Mouse (Mus musculus): ENCODE data around the gene Rpl18. TPM values are rescaled to one million over a fixed set of nuclear protein-coding genes. Genes with fewer than 3 reads are reported as not detected.

Rpl18 gene
- polyA plus RNA-seq, 1 experiment from 2014 or later: 682 TPM

DNA sequence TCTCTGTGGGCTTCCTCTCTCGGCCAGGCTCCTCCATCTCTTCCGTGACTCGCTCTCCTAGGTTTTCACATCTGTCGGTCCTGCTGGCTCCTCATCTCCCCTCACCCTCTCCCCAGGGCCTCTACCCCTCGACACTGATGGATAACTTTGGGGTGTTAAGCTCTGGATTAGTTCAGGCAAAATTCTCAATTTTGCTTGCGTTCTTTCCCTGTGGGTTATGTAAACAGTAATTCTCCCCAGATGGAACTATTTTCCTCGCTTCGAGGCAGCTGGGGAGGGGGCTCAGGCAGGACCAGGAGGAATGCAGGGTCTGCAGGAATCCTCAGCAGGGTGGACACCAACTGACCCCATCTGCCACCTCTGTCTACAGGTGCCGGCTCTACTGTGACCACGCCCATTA is 29.4 kb upstream of the Rpl18 start:
- Histone ChIP-seq H3K9me3 (replicated peaks) (no peaks in the 10 kb centered on the region), H3K27ac (no peak overlapping the region), H3K4me1 (peaks cover 20% of the 10 kb centered on the region), H3K4me2 (replicated peaks) (no peak overlapping the region), H3K27me3 (peaks cover 22% of the 10 kb centered on the region), H3K36me3 (no peaks in the 10 kb centered on the region), H3K4me3 (no peak overlapping the region), H3K9ac (no peak overlapping the region; the same call in 1 of the 2 replicates)
- no peak for ATAC-seq (ENCODE audit: low FRiP score)
- WGBS: 52% methylated on average over 10 of the region's 10 CpGs

DNA sequence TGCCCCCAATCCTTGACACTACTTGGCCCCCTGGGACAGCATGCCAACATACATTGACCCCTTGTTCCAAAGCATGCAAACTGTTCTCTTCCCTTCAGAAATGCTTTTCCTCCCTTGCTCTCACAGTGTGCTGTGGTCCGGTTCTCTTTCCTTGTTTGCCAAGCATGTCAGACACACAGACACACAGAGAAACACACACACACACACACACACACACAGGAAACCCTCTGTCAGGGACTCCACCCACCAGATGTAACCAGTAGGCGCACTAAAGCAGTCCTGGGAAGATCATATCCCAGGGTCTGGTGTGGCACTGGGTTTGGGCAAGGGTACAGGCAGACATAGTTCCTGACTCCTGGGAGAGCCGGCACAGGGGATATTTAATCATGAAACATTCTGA is 28.4 kb upstream of the Rpl18 start:
- Histone ChIP-seq H3K36me3 (no peaks in the 10 kb centered on the region), H3K27me3 (peaks cover 24% of the 10 kb centered on the region), H3K9ac (no peak overlapping the region), H3K4me3 (no peak overlapping the region), H3K27ac (no peak overlapping the region), H3K4me2 (replicated peaks) (no peak overlapping the region), H3K4me1 (peaks cover 20% of the 10 kb centered on the region), H3K9me3 (replicated peaks) (no peaks in the 10 kb centered on the region)
- ATAC-seq (ENCODE audit: low FRiP score): no peak
- 58% methylated on average over 3 of the region's 3 CpGs for WGBS

DNA sequence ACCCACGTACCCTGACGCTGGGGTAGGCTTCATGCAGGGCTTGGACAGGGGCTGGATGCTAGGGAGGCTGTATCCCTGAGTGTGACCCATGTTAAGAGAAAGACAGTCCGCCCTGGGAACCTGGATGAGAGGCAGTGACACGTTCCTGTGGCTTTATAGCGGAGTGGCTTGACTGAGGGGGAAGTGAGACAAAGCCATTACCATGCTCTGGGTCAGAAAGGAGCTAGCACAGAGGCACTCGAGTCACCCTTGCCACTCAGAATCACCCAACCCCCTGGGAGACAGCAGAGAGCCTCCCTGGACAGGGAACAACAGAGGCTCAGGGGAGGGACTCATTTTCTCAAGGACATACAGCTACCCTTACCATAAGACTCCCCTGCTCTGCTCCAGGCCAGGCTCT is 26.2 kb upstream of the Rpl18 start:
- no peak overlapping the region for H3K4me2 ChIP-seq (replicated peaks)
- no peak overlapping the region for H3K27ac ChIP-seq
- no peak overlapping the region for H3K4me3 ChIP-seq
- H3K4me1 ChIP-seq: peaks cover 12% of the 10 kb centered on the region
- ATAC-seq (ENCODE audit: low FRiP score): no peak
- H3K9me3 ChIP-seq (replicated peaks): no peaks in the 10 kb centered on the region
- H3K27me3 ChIP-seq: peaks cover 22% of the 10 kb centered on the region
- H3K9ac ChIP-seq: no peak overlapping the region
- H3K36me3 ChIP-seq: no peaks in the 10 kb centered on the region
- 69% methylated on average over 6 of the region's 6 CpGs for WGBS

DNA sequence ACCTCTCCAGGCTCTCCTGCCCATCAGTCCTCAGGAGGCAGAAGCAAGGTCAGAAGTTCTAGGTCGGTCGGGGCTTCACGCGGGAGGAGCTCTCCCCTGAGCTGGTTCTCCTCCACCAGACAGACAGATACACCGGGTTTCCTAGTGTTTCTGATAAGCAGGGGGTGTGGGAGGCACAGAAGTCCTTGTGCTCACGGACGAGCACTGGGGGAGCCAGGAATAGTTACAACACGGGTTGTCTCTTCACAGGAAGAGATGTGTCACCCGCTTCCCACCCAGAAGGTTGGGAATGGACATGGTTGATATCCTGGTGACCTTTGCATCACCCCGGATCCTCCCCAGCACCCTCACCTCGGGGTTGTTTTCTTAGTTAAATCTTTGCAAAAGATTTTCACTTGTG is 25.5 kb upstream of the Rpl18 start:
- H3K4me2 ChIP-seq (replicated peaks): no peak overlapping the region
- H3K27me3 ChIP-seq: peaks cover 22% of the 10 kb centered on the region
- no peak overlapping the region for H3K4me3 ChIP-seq
- peaks cover 12% of the 10 kb centered on the region for H3K4me1 ChIP-seq
- H3K27ac ChIP-seq: no peak overlapping the region
- H3K9me3 ChIP-seq (replicated peaks): no peaks in the 10 kb centered on the region
- H3K9ac ChIP-seq: no peak overlapping the region
- no peak for ATAC-seq (ENCODE audit: low FRiP score)
- H3K36me3 ChIP-seq: no peaks in the 10 kb centered on the region
- WGBS: 70% methylated on average over 11 of the region's 11 CpGs

DNA sequence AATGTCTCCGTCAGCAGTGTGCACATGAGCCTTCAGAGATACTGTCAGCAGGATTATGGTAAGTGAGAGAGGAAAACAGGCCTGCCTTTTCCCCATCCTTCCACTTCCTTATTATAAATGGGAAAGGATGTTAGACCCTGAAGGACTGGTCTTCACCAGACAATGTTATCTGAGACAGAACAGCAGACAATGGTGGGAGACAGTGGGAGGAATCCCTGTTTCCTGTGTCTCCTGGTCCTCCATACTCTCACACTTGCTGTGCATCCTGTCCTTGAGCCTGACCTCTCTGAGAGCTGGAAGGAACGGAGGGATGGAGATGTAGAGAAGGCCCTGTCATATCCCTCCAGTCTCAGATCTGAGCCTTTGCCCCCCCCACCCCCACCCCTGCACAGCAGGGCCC is 22.9 kb upstream of the Rpl18 start:
- Histone ChIP-seq H3K9ac (no peak overlapping the region), H3K4me3 (no peak overlapping the region), H3K4me2 (replicated peaks) (no peak overlapping the region), H3K27me3 (peaks cover 18% of the 10 kb centered on the region), H3K9me3 (replicated peaks) (no peaks in the 10 kb centered on the region), H3K36me3 (no peaks in the 10 kb centered on the region), H3K27ac (no peak overlapping the region), H3K4me1 (peaks cover 5% of the 10 kb centered on the region; the same call in 1 of the 2 replicates)
- ATAC-seq (ENCODE audit: low FRiP score): no peak
- 81% methylated on average over 2 of the region's 2 CpGs for WGBS

DNA sequence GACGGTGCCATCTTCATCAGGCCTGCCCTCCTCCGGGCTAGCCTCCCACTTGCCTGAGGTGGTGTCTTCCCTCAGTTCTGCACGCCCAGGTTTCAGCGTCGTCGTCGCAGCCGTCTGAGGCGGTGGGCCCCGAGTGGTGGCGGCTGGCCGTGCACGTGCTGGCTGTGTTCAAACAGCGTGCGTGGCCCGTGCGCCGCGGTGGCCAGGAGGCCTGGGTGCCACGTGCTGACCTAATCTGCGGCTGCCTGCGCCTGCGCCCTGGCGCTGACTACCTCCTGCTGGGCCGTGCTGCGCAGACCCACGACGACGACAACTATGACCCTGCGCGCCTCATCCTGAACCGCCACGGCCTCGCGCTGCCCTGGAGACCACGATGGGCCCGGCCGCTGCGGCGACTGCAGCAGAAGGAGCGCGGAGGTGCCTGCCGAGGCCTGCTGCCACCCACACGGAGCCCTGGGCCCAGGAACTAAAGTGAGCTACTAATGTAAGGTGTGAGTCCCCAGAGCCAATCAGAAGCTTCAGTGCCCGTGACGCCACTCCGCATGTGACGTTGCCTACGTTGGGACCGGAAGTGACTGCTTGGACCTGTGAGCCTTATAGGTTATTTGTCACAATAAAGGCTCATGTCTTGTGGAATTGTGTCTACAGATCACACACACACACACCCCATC is 21.2 kb upstream of the Rpl18 start, which contains the start of gene Sec1:
Sec1 (minus strand) TSS at position 482 of the 671 bp plus-strand sequence.
- no peaks in the 10 kb centered on the region for H3K36me3 ChIP-seq
- peaks cover 5% of the 10 kb centered on the region; the same call in 1 of the 2 replicates for H3K4me1 ChIP-seq
- peaks cover 27% of the 10 kb centered on the region for H3K27me3 ChIP-seq
- H3K9ac ChIP-seq: no peak within 1 kb of the TSS
- no peak within 1 kb of the TSS; the same call in 1 of the 2 replicates for H3K27ac ChIP-seq
- 89% methylated on average over 50 of the region's 50 CpGs for WGBS
- no peaks in the 10 kb centered on the region for H3K9me3 ChIP-seq (replicated peaks)
- H3K4me2 ChIP-seq (replicated peaks): no peak within 1 kb of the TSS
- H3K4me3 ChIP-seq: no peak within 1 kb of the TSS
- no peak for ATAC-seq (ENCODE audit: low FRiP score)

DNA sequence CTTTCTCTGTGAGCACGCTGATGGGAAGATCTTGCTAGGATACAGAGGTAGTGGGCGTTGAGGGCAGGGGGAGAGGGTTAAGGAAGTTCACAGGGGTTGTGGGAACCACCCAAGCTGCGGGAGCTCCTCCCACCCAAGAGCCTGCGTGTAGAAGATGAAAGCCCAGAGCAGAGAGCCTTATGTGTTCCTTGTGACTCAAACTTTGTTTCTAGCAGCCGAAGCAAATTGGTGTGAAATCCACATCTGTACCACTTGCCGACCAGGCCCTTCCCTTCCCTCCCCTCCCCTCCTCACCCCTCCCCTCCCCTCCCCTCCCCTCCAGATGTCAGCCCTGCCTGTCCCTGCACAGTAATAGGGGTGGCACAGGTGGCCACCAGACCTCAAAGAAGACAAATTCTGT is 20.2 kb upstream of the Rpl18 start:
- Histone ChIP-seq H3K36me3 (no peaks in the 10 kb centered on the region), H3K27ac (no peak overlapping the region), H3K27me3 (peaks cover 33% of the 10 kb centered on the region), H3K4me1 (peaks cover 14% of the 10 kb centered on the region), H3K9me3 (replicated peaks) (no peaks in the 10 kb centered on the region), H3K9ac (no peak overlapping the region), H3K4me2 (replicated peaks) (no peak overlapping the region), H3K4me3 (no peak overlapping the region)
- peak; percentile 24 for ATAC-seq (ENCODE audit: low FRiP score)
- 8% methylated on average over 6 of the region's 6 CpGs for whole genome bisulfite sequencing

DNA sequence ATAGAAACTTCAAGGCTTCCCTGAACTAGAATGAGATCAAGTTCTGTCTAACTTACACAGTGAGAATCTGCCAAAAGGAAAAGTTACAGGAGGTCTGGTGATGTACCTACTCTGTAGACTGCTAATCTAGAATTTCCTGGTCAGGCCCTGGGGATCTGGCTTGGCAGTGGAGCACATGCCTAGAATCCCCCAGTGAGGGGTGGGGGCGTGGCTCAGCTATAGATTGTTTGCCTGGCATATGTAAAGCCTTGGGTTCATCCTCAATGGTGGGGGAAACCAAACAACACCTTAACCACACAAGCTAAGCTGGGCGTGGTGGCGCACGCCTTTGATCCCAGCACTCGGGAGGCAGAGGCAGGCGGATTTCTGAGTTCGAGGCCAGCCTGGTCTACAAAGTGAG is 17.4 kb upstream of the Rpl18 start:
- Histone ChIP-seq H3K9me3 (replicated peaks) (no peaks in the 10 kb centered on the region), H3K36me3 (no peaks in the 10 kb centered on the region), H3K4me1 (peaks cover 35% of the 10 kb centered on the region), H3K9ac (no peak overlapping the region), H3K27me3 (peaks cover 29% of the 10 kb centered on the region), H3K4me2 (replicated peaks) (no peak overlapping the region), H3K4me3 (no peak overlapping the region), H3K27ac (no peak overlapping the region)
- 90% methylated on average over 6 of the region's 7 CpGs for WGBS
- ATAC-seq (ENCODE audit: low FRiP score): no peak

DNA sequence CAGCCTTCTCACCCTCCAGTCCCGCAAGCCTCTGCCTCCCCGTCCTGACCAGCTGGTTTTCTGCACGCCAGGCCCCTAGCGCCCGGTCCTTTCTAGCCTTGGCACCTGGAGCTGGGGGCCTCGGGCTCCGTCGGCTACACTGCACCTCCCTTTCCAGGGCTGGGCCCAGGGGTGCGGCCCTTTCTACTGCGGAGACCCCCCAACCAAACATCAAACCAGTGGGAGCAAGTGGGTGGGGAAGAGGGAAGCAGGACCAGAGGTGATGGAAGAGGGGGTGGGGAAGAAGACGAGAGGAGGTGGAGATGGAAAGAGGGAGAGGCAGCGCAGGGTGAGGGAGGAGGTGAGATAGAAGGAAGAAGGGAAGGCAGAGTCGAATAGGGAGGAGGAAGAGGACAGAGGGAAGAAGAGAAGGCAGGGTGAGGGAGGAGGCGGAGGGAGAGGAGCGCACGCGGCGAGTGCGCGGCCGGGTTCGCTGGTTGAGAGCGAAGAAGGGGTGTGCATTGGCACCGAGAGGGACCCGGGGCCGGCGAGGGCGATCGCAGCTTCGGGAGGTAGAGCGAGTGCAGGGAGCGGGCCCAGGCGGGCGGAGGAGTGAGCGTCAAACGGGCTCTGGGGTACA is 15.6 kb upstream of the Rpl18 start, which contains the start of gene Car11:
Car11 (plus strand) TSS at position 321 of the 619 bp plus-strand sequence.
- Histone ChIP-seq H3K4me2 (replicated peaks) (peak within 1 kb of the TSS; percentile 68), H3K36me3 (no peaks in the 10 kb centered on the region), H3K9me3 (replicated peaks) (no peaks in the 10 kb centered on the region), H3K4me3 (peak within 1 kb of the TSS; percentile 45), H3K27ac (peak within 1 kb of the TSS; percentile 68), H3K9ac (peak within 1 kb of the TSS; percentile 67), H3K27me3 (peaks cover 28% of the 10 kb centered on the region), H3K4me1 (peaks cover 45% of the 10 kb centered on the region)
- WGBS: 2% methylated on average over 36 of the region's 36 CpGs
- no peak for ATAC-seq (ENCODE audit: low FRiP score)

DNA sequence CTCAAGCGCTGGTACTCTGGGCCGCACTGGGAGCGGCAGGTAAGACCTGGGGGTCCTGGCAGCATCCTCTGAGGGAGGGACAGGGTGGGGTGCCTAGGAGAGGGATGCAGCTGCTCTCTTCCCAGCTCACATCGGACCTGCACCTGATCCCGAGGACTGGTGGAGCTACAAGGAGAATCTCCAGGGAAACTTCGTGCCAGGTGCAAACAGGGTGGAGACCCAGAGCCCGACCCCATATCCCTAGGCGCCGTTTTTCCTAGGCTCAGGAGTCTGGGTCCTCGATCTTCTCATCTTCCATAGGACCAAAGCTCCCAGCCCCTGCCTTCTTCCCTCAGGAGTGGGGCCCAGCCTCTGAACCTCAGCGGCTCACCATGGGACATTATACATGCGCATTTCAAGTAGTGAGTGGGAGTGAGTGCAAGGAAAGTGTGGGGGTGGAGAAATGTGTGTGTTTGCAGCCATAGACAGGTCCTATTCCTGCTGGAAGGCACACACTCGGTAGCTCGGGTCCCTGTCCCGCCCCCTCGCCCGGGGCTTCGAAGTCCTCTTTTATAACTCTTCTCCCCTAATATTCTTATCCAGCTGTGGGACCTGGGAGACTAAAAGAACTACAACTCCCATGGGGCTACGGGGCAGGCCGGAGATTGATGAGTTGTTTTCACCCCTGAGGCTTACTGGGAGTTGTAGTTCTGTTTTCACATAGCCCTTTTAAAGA is 14.8 kb upstream of the Rpl18 start:
- ATAC-seq (ENCODE audit: low FRiP score): peak; percentile 9
- peaks cover 46% of the 10 kb centered on the region for H3K4me1 ChIP-seq
- peak overlapping the region; percentile 45 for H3K4me3 ChIP-seq
- WGBS: under 1% methylated on average over 20 of the region's 20 CpGs
- peak overlapping the region; percentile 67 for H3K9ac ChIP-seq
- peak overlapping the region; percentile 68; the same call in 1 of the 2 replicates for H3K27ac ChIP-seq
- no peaks in the 10 kb centered on the region for H3K36me3 ChIP-seq
- H3K9me3 ChIP-seq (replicated peaks): no peaks in the 10 kb centered on the region
- peaks cover 28% of the 10 kb centered on the region for H3K27me3 ChIP-seq
- H3K4me2 ChIP-seq (replicated peaks): peak overlapping the region; percentile 68

DNA sequence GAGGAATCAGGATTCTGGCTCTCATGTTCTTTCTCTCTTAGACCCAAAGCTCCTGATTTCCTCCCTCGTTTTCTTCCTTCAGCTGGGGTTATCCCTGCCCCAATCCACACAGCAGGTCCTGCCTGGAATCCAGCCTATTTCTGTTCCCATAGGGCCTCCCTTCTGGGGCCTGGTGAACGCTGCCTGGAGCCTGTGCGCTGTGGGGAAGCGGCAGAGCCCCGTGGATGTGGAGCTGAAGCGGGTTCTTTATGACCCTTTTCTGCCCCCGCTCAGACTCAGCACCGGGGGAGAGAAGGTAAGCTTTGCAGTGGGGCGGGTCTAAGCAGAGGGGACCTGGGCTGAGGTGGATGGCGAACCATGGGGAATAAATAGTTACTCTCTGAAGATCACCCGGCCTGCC is 14.2 kb upstream of the Rpl18 start:
- Histone ChIP-seq H3K9ac (peak overlapping the region; percentile 33; the same call in 1 of the 2 replicates), H3K27ac (peak overlapping the region; percentile 62), H3K4me1 (peaks cover 50% of the 10 kb centered on the region), H3K27me3 (peaks cover 28% of the 10 kb centered on the region), H3K36me3 (no peaks in the 10 kb centered on the region), H3K9me3 (replicated peaks) (no peaks in the 10 kb centered on the region), H3K4me2 (replicated peaks) (peak overlapping the region; percentile 68), H3K4me3 (peak overlapping the region; percentile 45)
- ATAC-seq (ENCODE audit: low FRiP score): no peak
- 27% methylated on average over 11 of the region's 11 CpGs for WGBS

DNA sequence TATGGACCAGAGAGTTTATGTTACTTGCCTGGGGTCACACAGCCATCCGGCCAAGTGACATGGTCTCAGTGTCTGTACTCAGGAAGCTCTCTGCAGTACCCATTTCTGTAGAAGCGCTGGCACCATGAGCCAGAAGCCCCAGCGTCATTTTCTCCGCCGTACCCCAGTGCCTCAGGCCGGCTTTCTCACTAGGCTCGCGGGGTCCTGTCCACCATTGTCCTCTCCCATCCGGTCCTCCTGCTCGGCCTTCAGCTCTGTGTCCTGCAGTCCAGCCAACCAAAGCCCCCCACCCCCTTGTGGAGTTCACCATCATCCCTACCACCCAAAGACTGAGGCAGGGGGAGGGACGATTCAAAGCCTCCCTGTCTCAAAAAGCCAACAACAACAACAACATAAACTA is 13.7 kb upstream of the Rpl18 start:
- WGBS: 90% methylated on average over 11 of the region's 11 CpGs
- peaks cover 28% of the 10 kb centered on the region for H3K27me3 ChIP-seq
- no peak for ATAC-seq (ENCODE audit: low FRiP score)
- no peak overlapping the region for H3K4me3 ChIP-seq
- H3K36me3 ChIP-seq: no peaks in the 10 kb centered on the region
- no peak overlapping the region for H3K9ac ChIP-seq
- peaks cover 56% of the 10 kb centered on the region for H3K4me1 ChIP-seq
- H3K4me2 ChIP-seq (replicated peaks): peak overlapping the region; percentile 68
- no peak overlapping the region for H3K27ac ChIP-seq
- H3K9me3 ChIP-seq (replicated peaks): no peaks in the 10 kb centered on the region

Data from hindbrain, embryonic 12.5 days (tissue).